Mouse (Mus musculus) bone marrow macrophage, adult 2 months (primary cell): ENCODE results near the gene Cyp2g1. TPM values are rescaled to one million over a fixed set of nuclear protein-coding genes. Genes with fewer than 3 reads are reported as not detected.
"Not testable (repeated sequence)": the region's sequence is repeated elsewhere in the genome, so short reads cannot be mapped to it uniquely, and the experiment has no call there.

Experiments used
- H3K27ac ChIP-seq: 2 replicates; pipeline ENCODE4 v1.5.1; 2012; ENCODE audit warnings: low read depth, low read length; ENCODE audit not compliant: insufficient read depth
- H3K4me1 ChIP-seq: 2 replicates; pipeline ENCODE4 v1.6.1; 2012; ENCODE audit warnings: low read length; ENCODE audit not compliant: control insufficient read depth, insufficient read depth
- H3K4me3 ChIP-seq: 2 replicates; pipeline ENCODE4 v1.5.1; 2012; ENCODE audit warnings: mild to moderate bottlenecking, low read length, moderate library complexity; ENCODE audit not compliant: insufficient read depth
- CTCF ChIP-seq: IDR thresholded peaks from 2 replicates; pipeline ENCODE4 v1.5.1; 2012; ENCODE audit warnings: low read depth, mild to moderate bottlenecking, low read length, moderate library complexity
- POLR2A ChIP-seq: IDR thresholded peaks from 2 replicates; pipeline ENCODE4 v1.6.1; 2012; ENCODE audit warnings: mild to moderate bottlenecking, low read depth, low read length, borderline replicate concordance
- polyA plus RNA-seq: library from polyadenylated mRNA; stranded (reverse); fragments of >200 nt; gene quantifications from 2 replicates; pipeline ENCODE4 v1.2.4, GENCODE M21; 2012; ENCODE audit not compliant: missing spikeins, insufficient read depth, insufficient read length

Gene Cyp2g1
- polyA plus RNA-seq, 1 experiment: not detected

GRCm38 (mm10) chr7:26780998-26781766 lies 27.5 kb upstream of the Cyp2g1 start:
- Histone ChIP-seq H3K4me3 (no peak overlapping the region), H3K27ac (no peak overlapping the region), H3K4me1 (no peaks in the 10 kb centered on the region)
- TF ChIP-seq CTCF: no peak
- no peak for TF ChIP-seq POLR2A

GRCm38 (mm10) chr7:26781767-26782131 lies 26.9 kb upstream of the Cyp2g1 start:
- Histone ChIP-seq H3K4me3 (no peak overlapping the region), H3K4me1 (no peaks in the 10 kb centered on the region), H3K27ac (no peak overlapping the region)
- no peak for TF ChIP-seq CTCF
- TF ChIP-seq POLR2A: no peak

GRCm38 (mm10) chr7:26783163-26783562 lies 25.5 kb upstream of the Cyp2g1 start:
- no peak for TF ChIP-seq CTCF
- no peak for TF ChIP-seq POLR2A
- H3K27ac ChIP-seq: no peak overlapping the region
- no peak overlapping the region for H3K4me3 ChIP-seq
- no peaks in the 10 kb centered on the region for H3K4me1 ChIP-seq

- H3K4me3 ChIP-seq, H3K27ac ChIP-seq, H3K4me1 ChIP-seq: not testable (repeated sequence)
Measured at GRCm38 (mm10) chr7:26786013-26786412, 22.7 kb upstream of the Cyp2g1 start.

- no peaks in the 10 kb centered on the region for H3K4me1 ChIP-seq
- H3K4me3 ChIP-seq: no peak overlapping the region
- no peak overlapping the region for H3K27ac ChIP-seq
- TF ChIP-seq POLR2A: no peak
- no peak for TF ChIP-seq CTCF
Measured at GRCm38 (mm10) chr7:26789984-26790383, 18.7 kb upstream of the Cyp2g1 start.

GRCm38 (mm10) chr7:26800104-26800503 lies 8.6 kb upstream of the Cyp2g1 start:
- no peak for TF ChIP-seq CTCF
- no peak for TF ChIP-seq POLR2A
- no peak overlapping the region for H3K4me3 ChIP-seq

GRCm38 (mm10) chr7:26800996-26801395 lies 7.7 kb upstream of the Cyp2g1 start:
- no peak overlapping the region for H3K27ac ChIP-seq
- TF ChIP-seq CTCF (no peak), POLR2A (no peak)
- H3K4me3 ChIP-seq: no peak overlapping the region
- no peaks in the 10 kb centered on the region for H3K4me1 ChIP-seq

More at GRCm38 (mm10) chr7:26800104-26800503, 8.6 kb upstream of the Cyp2g1 start:
- H3K27ac ChIP-seq: no peak overlapping the region
- H3K4me1 ChIP-seq: no peaks in the 10 kb centered on the region

- H3K27ac ChIP-seq, H3K4me1 ChIP-seq, H3K4me3 ChIP-seq: not testable (repeated sequence)
Measured at GRCm38 (mm10) chr7:26831556-26832292, 23.0 kb downstream of the Cyp2g1 start.

- not testable (repeated sequence) for H3K27ac ChIP-seq, H3K4me1 ChIP-seq, H3K4me3 ChIP-seq
Measured at GRCm38 (mm10) chr7:26832668-26833067, 24.0 kb downstream of the Cyp2g1 start.

GRCm38 (mm10) chr7:26835059-26835458 lies 26.4 kb downstream of the Cyp2g1 start, which contains the start of gene Cyp2a5:
Gene Cyp2a5, plus strand, starts transcription at chr7:26835305.
- not testable (repeated sequence) for H3K4me3 ChIP-seq, H3K4me1 ChIP-seq

GRCm38 (mm10) chr7:26843400-26843799 lies 34.7 kb downstream of the Cyp2g1 start:
- H3K4me3 ChIP-seq, H3K4me1 ChIP-seq, H3K27ac ChIP-seq: not testable (repeated sequence)

More at GRCm38 (mm10) chr7:26835059-26835458, 26.4 kb downstream of the Cyp2g1 start, which contains the start of gene Cyp2a5:
- H3K27ac ChIP-seq: not testable (repeated sequence)

- H3K4me3 ChIP-seq, H3K4me1 ChIP-seq: not testable (repeated sequence)
Measured at GRCm38 (mm10) chr7:26850063-26850462, 41.4 kb downstream of the Cyp2g1 start.

More at GRCm38 (mm10) chr7:26850063-26850462, 41.4 kb downstream of the Cyp2g1 start:
- H3K27ac ChIP-seq: not testable (repeated sequence)
